Mouse (Mus musculus) stomach, embryonic 16.5 days (tissue): Measurements from ENCODE around the gene Ddost. TPM values are rescaled to one million over a fixed set of nuclear protein-coding genes. Genes with fewer than 3 reads are reported as not detected.

Source experiments
- ATAC-seq: fragments of 200-750 bp; cut with Nextera tagmentation; 2 replicates; pipeline ENCODE4 v1.8.0; 2017; ENCODE audit warnings: moderate number of reproducible peaks, moderate TSS enrichment; ENCODE audit not compliant: insufficient read depth, low FRiP score
- H3K27ac ChIP-seq: fragments of 300-500 bp; sonication (generic); 2 replicates; pipeline ENCODE4 v1.5.1; 2014; ENCODE audit warnings: low read length
- H3K27me3 ChIP-seq: fragments of 300-500 bp; sonication (generic); 2 replicates; pipeline ENCODE4 v1.6.1; 2014; ENCODE audit warnings: low read length, control low read depth, mixed read lengths; ENCODE audit not compliant: control insufficient read depth, insufficient read depth
- H3K36me3 ChIP-seq: fragments of 300-500 bp; sonication (generic); 2 replicates; pipeline ENCODE4 v1.6.1; 2014; ENCODE audit warnings: low read length; ENCODE audit not compliant: control insufficient read depth, insufficient read depth
- H3K4me1 ChIP-seq: fragments of 300-500 bp; sonication (generic); 2 replicates; pipeline ENCODE4 v1.6.1; 2014; ENCODE audit warnings: low read length, control low read depth, mixed read lengths; ENCODE audit not compliant: control insufficient read depth, insufficient read depth
- H3K4me2 ChIP-seq: fragments of 300-500 bp; sonication (generic); 2 replicates; pipeline ENCODE4 v1.6.1; 2014; ENCODE audit warnings: low read depth, low read length, mixed read lengths
- H3K4me3 ChIP-seq: fragments of 300-500 bp; sonication (generic); replicated peaks from 2 replicates; pipeline ENCODE4 v1.5.1; 2014; ENCODE audit warnings: mild to moderate bottlenecking, low read length
- H3K9ac ChIP-seq: fragments of 300-500 bp; sonication (generic); 2 replicates; pipeline ENCODE4 v1.6.1; 2014; ENCODE audit warnings: low read length
- H3K9me3 ChIP-seq: fragments of 300-500 bp; sonication (generic); replicated peaks from 2 replicates; pipeline ENCODE4 v1.6.1; 2016; ENCODE audit warnings: low read length, control low read depth; ENCODE audit not compliant: control insufficient read depth
- WGBS: fragments of 180-500 bp; shearing (Covaris S2); extraction: QIAGEN DNeasy Blood & Tissue Kit; methylation state at CpG from one replicate; pipeline ENCODE4 v1.1.7; 2014; 5-methylcytosine and 5-hydroxymethylcytosine counted together
- polyA plus RNA-seq: library from polyadenylated mRNA; unstranded; fragments of >200 nt; fragmentation: Nextera tagmentation; extraction: Ambion mirVana; gene quantifications from 2 replicates; pipeline ENCODE4 v1.2.1, GENCODE M21; 2015

Ddost gene
- polyA plus RNA-seq, 1 experiment from 2014 or later, result 418 TPM

DNA sequence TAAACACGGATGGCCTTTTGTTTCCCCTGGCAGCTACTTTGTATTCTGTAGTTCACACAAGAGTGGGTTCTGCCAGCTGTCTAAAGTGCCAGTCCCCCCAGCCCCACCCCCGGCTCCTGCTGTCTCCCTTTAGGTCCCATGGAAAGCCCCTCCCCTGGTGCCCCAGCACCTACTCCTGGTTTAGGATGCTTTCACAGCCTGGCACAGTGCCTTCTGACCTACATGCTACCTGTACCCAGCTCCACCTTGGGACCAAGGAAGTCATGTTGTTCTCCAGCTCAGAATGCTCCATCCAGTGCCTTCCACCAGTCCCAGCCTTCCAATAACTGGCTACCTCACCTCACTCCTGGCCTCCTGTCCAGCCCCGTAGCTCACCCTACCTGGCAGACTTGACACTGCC, 2.5 kb downstream of the Ddost start:
- Histone ChIP-seq H3K4me3 (no peak overlapping the region), H3K27me3 (no peaks in the 10 kb centered on the region), H3K4me1 (peaks cover 16% of the 10 kb centered on the region), H3K27ac (no peak overlapping the region), H3K9ac (peak overlapping the region; percentile 11; the same call in 1 of the 2 replicates), H3K36me3 (peaks cover 22% of the 10 kb centered on the region), H3K4me2 (no peak overlapping the region), H3K9me3 (no peaks in the 10 kb centered on the region)
- 86% methylated on average over 3 of the region's 3 CpGs for WGBS
- ATAC-seq, result no peak

- Histone ChIP-seq H3K9me3 (no peaks in the 10 kb centered on the region), H3K4me2 (no peak overlapping the region), H3K4me1 (peaks cover 16% of the 10 kb centered on the region), H3K27me3 (no peaks in the 10 kb centered on the region), H3K4me3 (no peak overlapping the region), H3K9ac (no peak overlapping the region), H3K36me3 (peaks cover 28% of the 10 kb centered on the region), H3K27ac (no peak overlapping the region)
- no peak for ATAC-seq
- 84% methylated on average over 12 of the region's 12 CpGs for WGBS
Measured at GRCm38 (mm10) chr4:138307739-138308138, 3.2 kb downstream of the Ddost start.

- Histone ChIP-seq H3K4me3 (no peak overlapping the region), H3K27ac (no peak overlapping the region), H3K4me2 (no peak overlapping the region), H3K36me3 (peaks cover 39% of the 10 kb centered on the region), H3K9me3 (no peaks in the 10 kb centered on the region), H3K9ac (no peak overlapping the region), H3K4me1 (peaks cover 9% of the 10 kb centered on the region; the same call in 1 of the 2 replicates), H3K27me3 (no peaks in the 10 kb centered on the region)
- WGBS, result 91% methylated on average over 19 of the region's 19 CpGs
- no peak for ATAC-seq
Measured at GRCm38 (mm10) chr4:138310311-138310910, 5.9 kb downstream of the Ddost start.

GRCm38 (mm10) chr4:138311595-138311994, 7.1 kb downstream of the Ddost start:
- ATAC-seq, result peak; percentile 48; the same call in 1 of the 2 replicates
- no peaks in the 10 kb centered on the region for H3K9me3 ChIP-seq
- no peak overlapping the region for H3K4me3 ChIP-seq
- H3K27ac ChIP-seq, result no peak overlapping the region
- no peaks in the 10 kb centered on the region for H3K27me3 ChIP-seq
- H3K9ac ChIP-seq, result no peak overlapping the region
- H3K4me2 ChIP-seq, result no peak overlapping the region
- 55% methylated on average over 8 of the region's 8 CpGs for WGBS
- peaks cover 3% of the 10 kb centered on the region; the same call in 1 of the 2 replicates for H3K4me1 ChIP-seq
- peaks cover 42% of the 10 kb centered on the region for H3K36me3 ChIP-seq

DNA sequence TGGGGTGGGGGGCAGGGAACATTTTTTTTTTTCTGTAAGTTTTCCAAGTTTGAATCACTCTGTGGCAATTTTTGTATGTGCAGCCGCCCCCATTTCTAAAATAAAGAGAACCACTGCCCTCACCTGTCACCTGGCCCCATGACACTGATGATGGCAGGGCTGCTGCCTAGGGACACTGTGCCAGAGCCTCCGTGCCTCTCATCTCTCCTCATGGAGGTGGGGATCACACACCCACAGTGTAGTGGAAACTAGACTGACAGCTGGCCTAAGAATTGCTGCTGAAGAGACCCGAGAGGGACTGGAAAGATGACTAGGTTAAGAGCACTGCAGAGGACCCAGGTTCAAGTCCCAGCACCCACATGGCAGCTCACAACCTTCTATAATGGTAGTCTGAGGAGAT, 7.6 kb downstream of the Ddost start:
- H3K36me3 ChIP-seq, result peaks cover 41% of the 10 kb centered on the region

GRCm38 (mm10) chr4:138313021-138313420, 8.5 kb downstream of the Ddost start:
- Histone ChIP-seq H3K27ac (no peak overlapping the region), H3K27me3 (no peaks in the 10 kb centered on the region), H3K4me3 (no peak overlapping the region), H3K9me3 (no peaks in the 10 kb centered on the region), H3K36me3 (peaks cover 39% of the 10 kb centered on the region), H3K4me2 (no peak overlapping the region), H3K4me1 (no peaks in the 10 kb centered on the region), H3K9ac (no peak overlapping the region)
- 89% methylated on average over 11 of the region's 11 CpGs for WGBS
- ATAC-seq, result no peak

More for the DNA sequence above, 7.6 kb downstream of the Ddost start:
- Histone ChIP-seq H3K4me2 (no peak overlapping the region), H3K4me1 (peaks cover 3% of the 10 kb centered on the region; the same call in 1 of the 2 replicates), H3K27me3 (no peaks in the 10 kb centered on the region), H3K4me3 (no peak overlapping the region), H3K27ac (no peak overlapping the region), H3K9me3 (no peaks in the 10 kb centered on the region), H3K9ac (no peak overlapping the region)
- 90% methylated on average over 3 of the region's 3 CpGs for WGBS
- no peak for ATAC-seq

DNA sequence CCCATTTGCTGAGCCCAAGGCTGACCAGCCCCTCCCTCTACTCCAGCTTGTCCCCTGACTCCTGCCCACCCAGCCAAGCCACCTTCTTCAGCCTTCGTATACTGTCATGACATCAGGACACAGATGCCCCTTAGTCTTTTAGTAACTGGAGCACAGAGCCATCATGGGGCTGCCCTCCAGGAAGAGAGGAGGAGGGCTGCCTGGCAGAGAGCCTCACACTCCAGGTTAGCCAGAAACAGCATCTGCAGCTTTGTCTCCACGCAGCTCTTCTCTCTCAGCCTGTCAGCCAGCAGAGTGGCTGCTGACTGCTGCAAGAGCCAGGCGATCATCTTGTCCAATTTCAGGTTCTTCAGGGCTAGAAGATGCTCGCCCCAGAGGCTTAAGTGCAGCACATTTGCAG, 9.3 kb downstream of the Ddost start:
- H3K4me3 ChIP-seq, result no peak overlapping the region
- 87% methylated on average over 4 of the region's 4 CpGs for WGBS
- H3K9me3 ChIP-seq, result no peaks in the 10 kb centered on the region
- H3K9ac ChIP-seq, result no peak overlapping the region
- ATAC-seq, result no peak
- no peak overlapping the region for H3K4me2 ChIP-seq
- H3K4me1 ChIP-seq, result no peaks in the 10 kb centered on the region
- H3K27ac ChIP-seq, result no peak overlapping the region
- no peaks in the 10 kb centered on the region for H3K27me3 ChIP-seq
- H3K36me3 ChIP-seq, result peaks cover 39% of the 10 kb centered on the region

DNA sequence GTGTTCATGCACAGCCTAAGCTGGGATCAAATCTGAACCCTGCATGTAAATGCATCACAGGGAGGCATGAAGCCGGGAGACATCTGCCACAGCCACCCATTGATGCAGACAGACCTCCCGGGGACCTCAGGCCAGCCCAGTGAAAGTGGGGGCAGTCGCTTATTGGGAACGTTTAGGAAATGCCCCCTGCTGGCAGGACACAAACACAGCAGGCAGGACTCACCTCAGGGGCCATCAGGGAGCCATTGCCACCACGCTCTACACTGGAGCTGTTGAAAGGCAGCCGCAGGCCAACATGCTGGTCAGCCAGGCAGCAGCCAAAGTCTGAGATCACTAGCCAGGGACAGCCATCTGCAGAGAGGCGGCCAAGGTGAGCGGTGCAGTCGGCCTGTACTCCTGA, 11.3 kb downstream of the Ddost start:
- Histone ChIP-seq H3K9ac (no peak overlapping the region), H3K4me3 (no peak overlapping the region), H3K4me1 (no peaks in the 10 kb centered on the region), H3K9me3 (no peaks in the 10 kb centered on the region), H3K27ac (no peak overlapping the region), H3K27me3 (no peaks in the 10 kb centered on the region), H3K4me2 (no peak overlapping the region), H3K36me3 (peaks cover 33% of the 10 kb centered on the region)
- 68% methylated on average over 9 of the region's 9 CpGs for WGBS
- no peak for ATAC-seq

GRCm38 (mm10) chr4:138316369-138316768, 11.8 kb downstream of the Ddost start:
- Histone ChIP-seq H3K36me3 (peaks cover 29% of the 10 kb centered on the region), H3K4me3 (no peak overlapping the region), H3K4me2 (no peak overlapping the region), H3K9ac (no peak overlapping the region), H3K4me1 (no peaks in the 10 kb centered on the region), H3K27ac (no peak overlapping the region), H3K27me3 (no peaks in the 10 kb centered on the region), H3K9me3 (no peaks in the 10 kb centered on the region)
- no peak for ATAC-seq
- WGBS, result 85% methylated on average over 6 of the region's 6 CpGs
